17 mouse cellular contexts compared by ENCODE assay signal in the genomic region with DNA sequence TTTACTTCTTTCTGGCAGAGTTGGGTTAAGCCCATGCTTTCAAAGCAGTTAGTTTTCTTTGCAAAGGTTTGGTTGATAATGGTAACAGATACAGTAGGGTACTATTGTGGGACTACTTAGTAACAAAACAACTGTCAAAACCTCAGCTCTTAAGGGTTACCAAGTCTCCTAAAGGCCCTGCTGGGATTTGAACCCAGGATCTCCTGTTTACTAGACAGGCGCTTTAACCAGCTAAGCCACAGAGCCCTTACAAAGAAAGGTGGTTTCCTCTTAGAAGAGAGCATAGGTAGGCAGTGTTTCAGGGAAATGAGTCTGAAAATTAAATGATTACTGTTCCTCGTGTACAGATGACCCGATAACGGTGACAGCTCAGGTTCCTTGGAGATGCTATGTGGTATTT. TPM values are rescaled to one million over a fixed set of nuclear protein-coding genes. Genes with fewer than 3 reads are reported as not detected.
DNase-seq lines count a peak whose midpoint lies in the region; ATAC-seq and TF ChIP-seq lines count a peak whose summit lies in the region.
"Had no signal": no experiment of that assay in that cellular context is flagged by ENCODE, and none has a peak within 500 bp of the region (broad histone marks: within the 10 kb centered on the region; RNA-seq: fewer than 3 reads in every experiment).

No protein-coding gene starts in this region.

- H3K9me3 ChIP-seq in midbrain, embryonic 10.5 days (replicated peaks), result no peaks in the 10 kb centered on the region
- no peaks in the 10 kb centered on the region for H3K9me3 ChIP-seq in midbrain, embryonic 14.5 days (ENCODE audit: control insufficient read depth, low read length)
- H3K9me3 ChIP-seq in MEL (replicated peaks; ENCODE audit: insufficient read depth, low read length), result no peaks in the 10 kb centered on the region
- H3K9me3 ChIP-seq: heart, embryonic 13.5 days; hindbrain, embryonic 15.5 days had no signal

- no peaks in the 10 kb centered on the region for H3K79me2 ChIP-seq in MEL (ENCODE audit: control insufficient read depth, insufficient read depth, low read length, poor library complexity)

- no peak for ATAC-seq in midbrain, embryonic 14.5 days (ENCODE audit: low FRiP score, low TSS enrichment)
- ATAC-seq: Patski had no signal

- H3K4me3 ChIP-seq in midbrain, embryonic 10.5 days, result 0 out of 2 replicates have a peak overlapping the region, but pooled peaks have one; percentile 3
- no peak overlapping the region for H3K4me3 ChIP-seq in midbrain, embryonic 14.5 days (replicated peaks; ENCODE audit: low read depth, low read length)
- H3K4me3 ChIP-seq in MEL (ENCODE audit: control insufficient read depth in 1 of 2, insufficient read depth in 1 of 2, low read depth in 2 of 2, low read length in 2 of 2), result peak overlapping the region; percentile 7 to 51
- H3K4me3 ChIP-seq: heart, embryonic 13.5 days; hindbrain, embryonic 15.5 days had no signal

- no peak for TF ChIP-seq POLR2A in MEL (IDR thresholded peaks at IDR 0.05; ENCODE audit: control insufficient read depth in 1 of 2, insufficient read depth in 1 of 2, low read depth in 1 of 2, low read length in 2 of 2, poor library complexity in 1 of 2)

- 13% methylated on average over 4 of the region's 4 CpGs for WGBS in midbrain, embryonic 10.5 days
- WGBS in midbrain, embryonic 14.5 days, result 22% methylated on average over 4 of the region's 4 CpGs

- TF ChIP-seq RAD21 in MEL (IDR thresholded peaks at IDR 0.05; ENCODE audit: low read depth, low read length), result no peak

- H3K36me3 ChIP-seq in midbrain, embryonic 10.5 days, result no peaks in the 10 kb centered on the region
- H3K36me3 ChIP-seq in midbrain, embryonic 14.5 days (ENCODE audit: control insufficient read depth, insufficient read depth, low read length), result no peaks in the 10 kb centered on the region
- H3K36me3 ChIP-seq in MEL (ENCODE audit: control insufficient read depth in 1 of 2, insufficient read depth in 2 of 2, low read length in 2 of 2), result peaks cover 0 to 14% of the 10 kb centered on the region in 2 experiments; a peak in 2 of 4 replicates
- H3K36me3 ChIP-seq: heart, embryonic 13.5 days; hindbrain, embryonic 15.5 days had no signal

- no peak overlapping the region for H3K27ac ChIP-seq in midbrain, embryonic 10.5 days (replicated peaks)
- no peak overlapping the region for H3K27ac ChIP-seq in midbrain, embryonic 14.5 days (replicated peaks; ENCODE audit: low read depth, low read length)
- no peak overlapping the region for H3K27ac ChIP-seq in MEL (ENCODE audit: control insufficient read depth, low read depth, low read length)
- H3K27ac ChIP-seq: heart, embryonic 13.5 days; hindbrain, embryonic 15.5 days; stomach, postnatal 0 days had no signal

- no peak for TF ChIP-seq EP300 in MEL (IDR thresholded peaks at IDR 0.05; ENCODE audit: low read depth in 1 of 2, low read length in 2 of 2)

- TF ChIP-seq CTCF in MEL (IDR thresholded peaks at IDR 0.05 in 2 of 3, conservative IDR thresholded peaks at IDR 0.05 in 1 of 3; ENCODE audit: control insufficient read depth in 1 of 3, insufficient read depth in 1 of 3, low read depth in 2 of 3, low read length in 3 of 3, poor library complexity in 1 of 3, severe bottlenecking in 1 of 3), result no peak

- H3K4me2 ChIP-seq in midbrain, embryonic 14.5 days (ENCODE audit: low read length), result no peak overlapping the region
- H3K4me2 ChIP-seq: heart, embryonic 13.5 days; hindbrain, embryonic 15.5 days had no signal

- DNase-seq in midbrain, embryonic 10.5 days (ENCODE audit: low spot score), result no peak
- no peak for DNase-seq in midbrain, embryonic 14.5 days
- peak; percentile 90 for DNase-seq in MEL (ENCODE audit: low read depth, low spot score)
- peak; percentile 65 for DNase-seq in embryo, embryonic 11 days
- DNase-seq in mesoderm, embryonic 11.5 days (ENCODE audit: low read depth, low spot score), result peak; percentile 63
- DNase-seq in cerebellum, postnatal 10 days, result no peak
- DNase-seq in layer of hippocampus, adult 9-11 months, result no peak
- DNase-seq: adrenal gland, postnatal 10 days; cerebellum, adult 11 months had no signal

- peaks cover 5% of the 10 kb centered on the region; the same call in 1 of the 2 replicates for H3K4me1 ChIP-seq in midbrain, embryonic 10.5 days
- H3K4me1 ChIP-seq in midbrain, embryonic 14.5 days (ENCODE audit: control insufficient read depth, insufficient read depth, low read length), result 0 out of 2 replicates have a peak, but pooled peaks cover 5% of the 10 kb centered on the region
- H3K4me1 ChIP-seq in MEL (ENCODE audit: control insufficient read depth in 1 of 2, insufficient read depth in 2 of 2, low read length in 2 of 2), result peaks cover 0 to 22% of the 10 kb centered on the region in 2 experiments; a peak in 2 of 4 replicates

- peaks cover 15% of the 10 kb centered on the region for H3K27me3 ChIP-seq in midbrain, embryonic 10.5 days (ENCODE audit: low read depth, poor library complexity, severe bottlenecking)
- H3K27me3 ChIP-seq in midbrain, embryonic 14.5 days (ENCODE audit: control insufficient read depth, insufficient read depth, low read length), result no peaks in the 10 kb centered on the region
- no peaks in the 10 kb centered on the region for H3K27me3 ChIP-seq in MEL (ENCODE audit: control insufficient read depth in 1 of 2, insufficient read depth in 2 of 2, low read length in 2 of 2)
- H3K27me3 ChIP-seq: Patski had no signal

- no peak overlapping the region for H3K9ac ChIP-seq in midbrain, embryonic 14.5 days (replicated peaks; ENCODE audit: low read length)
- H3K9ac ChIP-seq in MEL (ENCODE audit: control insufficient read depth, low read depth, low read length, poor library complexity, severe bottlenecking), result peak overlapping the region; percentile 54
- H3K9ac ChIP-seq: heart, embryonic 13.5 days; hindbrain, embryonic 15.5 days had no signal

TF ChIP-seq in MEL, 35 proteins besides CTCF, POLR2A, EP300 and RAD21:
- TF ChIP-seq MAFK (IDR thresholded peaks at IDR 0.05; ENCODE audit: borderline replicate concordance, low read depth, low read length) (peak; percentile 98), SIN3A (IDR thresholded peaks at IDR 0.05; ENCODE audit: low read length) (no peak), TBP (IDR thresholded peaks at IDR 0.05; ENCODE audit: low read depth, low read length) (peak; percentile 100), ZNF384 (IDR thresholded peaks at IDR 0.05; ENCODE audit: low read depth, low read length) (peak; percentile 27; the same call in 1 of the 2 replicates), GATA1 (IDR thresholded peaks at IDR 0.05; ENCODE audit: low read depth, low read length) (peak; percentile 57; the same call in 1 of the 2 replicates)

RNA-seq across cellular contexts. Expression of a gene that starts 43.5 kb away (rescaled TPM):
- polyA plus RNA-seq in midbrain, embryonic 10.5 days (2016; fragmentation: Nextera tagmentation; extraction: Ambion mirVana), result not detected in 2 replicates
- polyA plus RNA-seq in midbrain, embryonic 14.5 days (2014; fragmentation: Nextera tagmentation; extraction: Ambion mirVana), result not detected in 2 replicates
- total RNA-seq in MEL (2012; rRNA removed), result not detected in 2 replicates
- not detected for polyA plus RNA-seq in MEL (2012; ENCODE audit: insufficient read depth in 1 of 2, insufficient read length in 2 of 2, low read depth in 1 of 2, low replicate concordance in 2 of 2, missing spikeins in 1 of 2)
- total RNA-seq: adrenal gland, postnatal 10 days; layer of hippocampus, postnatal 10 days had no signal
- polyA plus RNA-seq: embryonic facial prominence, embryonic 14.5 days; heart, embryonic 13.5 days; hindbrain, embryonic 15.5 days; kidney, embryonic 16.5 days; Patski; small intestine, adult 2 months; stomach, postnatal 0 days had no signal

Comparison
In these comparisons a context has a peak if more than half of its experiments do, and no peak if none do; other contexts are left out.
1. DNase-seq: peak in MEL (single experiment), embryo, embryonic 11 days (single experiment) and mesoderm, embryonic 11.5 days (single experiment); none in midbrain, embryonic 10.5 days (single experiment), midbrain, embryonic 14.5 days (single experiment), cerebellum, postnatal 10 days (0 of 2) and layer of hippocampus, adult 9-11 months (single experiment).